Mouse (Mus musculus): ENCODE measurements around the gene Rbm25. TPM values are rescaled to one million over a fixed set of nuclear protein-coding genes. Genes with fewer than 3 reads are reported as not detected.

Gene Rbm25
- polyA plus RNA-seq, 1 experiment = 13.1 TPM

GRCm38 (mm10) chr12:83719431-83719830 lies 88.4 kb downstream of the Rbm25 start:
- DNase-seq (ENCODE audit: low read depth, low spot score) = no peak
- 96% methylated on average over 1 of the region's 1 CpGs for WGBS

GRCm38 (mm10) chr12:83721281-83721680 lies 90.2 kb downstream of the Rbm25 start:
- no peak for DNase-seq (ENCODE audit: low read depth, low spot score)
- 59% methylated on average over 6 of the region's 6 CpGs for WGBS

- WGBS = 84% methylated on average over 3 of the region's 3 CpGs
- no peak for DNase-seq (ENCODE audit: low read depth, low spot score)
Measured at GRCm38 (mm10) chr12:83723037-83723436, 92.0 kb downstream of the Rbm25 start.

DNA sequence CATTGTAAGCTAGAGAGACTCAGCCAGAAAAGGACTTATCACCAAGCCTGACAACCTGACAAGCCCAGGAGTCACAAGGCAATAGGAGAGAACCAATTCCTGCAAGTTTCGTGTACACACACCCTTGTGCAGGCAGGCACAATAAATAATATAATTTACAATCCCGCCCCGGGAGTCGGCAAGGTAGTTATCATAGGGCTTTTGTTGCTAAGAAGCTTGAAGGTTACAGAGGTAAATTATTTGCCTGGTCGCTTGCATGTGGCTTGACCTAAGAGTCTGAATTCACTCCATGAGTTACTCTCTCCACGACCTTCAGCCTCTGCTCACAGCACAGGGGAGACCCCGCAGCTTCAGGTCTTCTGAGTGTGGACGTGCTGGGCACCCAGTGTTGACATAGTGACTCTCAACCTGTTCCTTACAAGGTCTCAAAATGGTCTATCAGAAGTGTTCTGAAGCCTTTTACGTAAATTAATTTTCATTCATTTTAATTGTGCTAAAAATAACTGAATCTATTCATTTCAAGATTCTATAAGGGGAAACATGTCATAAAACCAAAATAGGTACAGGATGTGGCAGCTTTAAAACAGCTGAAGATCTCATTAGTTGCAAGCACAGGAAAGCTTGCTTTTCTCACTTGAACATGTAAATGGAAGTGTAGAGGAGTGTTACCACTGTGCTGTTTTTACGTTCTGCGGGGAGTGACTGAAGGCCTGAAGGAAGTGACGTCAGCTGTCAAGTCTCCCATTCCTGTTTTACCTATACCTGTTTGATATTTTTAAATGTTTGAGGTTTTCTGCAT lies 95.7 kb downstream of the Rbm25 start:
- 61% methylated on average over 12 of the region's 12 CpGs for WGBS
- no peak for DNase-seq (ENCODE audit: low read depth, low spot score)

- no peak for DNase-seq (ENCODE audit: low read depth, low spot score)
- 85% methylated on average over 5 of the region's 5 CpGs for WGBS
Measured at GRCm38 (mm10) chr12:83732225-83732624, 101.2 kb downstream of the Rbm25 start.

Other genes with a start within 250 kb of the Rbm25 start
- gene Dpf3, start 143.5 kb upstream of the Rbm25 start, polyA plus RNA-seq (2012; rRNA removed) = 4.6 and 10.4 TPM in 2 replicates
- 13.5 and 16.2 TPM in 2 replicates for gene Dcaf4, start 110.8 kb upstream of the Rbm25 start, polyA plus RNA-seq (2012; rRNA removed)
- 19.0 and 34.8 TPM in 2 replicates for gene Zfyve1, start 34.0 kb upstream of the Rbm25 start, polyA plus RNA-seq (2012; rRNA removed)
- 60.3 and 62.2 TPM in 2 replicates for gene Psen1, start 56.9 kb downstream of the Rbm25 start, polyA plus RNA-seq (2012; rRNA removed)
- gene Papln, start 132.4 kb downstream of the Rbm25 start, polyA plus RNA-seq (2012; rRNA removed) = 2.5 and 7.3 TPM in 2 replicates